Mouse (Mus musculus): ENCODE data around the gene Trib2.

- TF ChIP-seq CEBPB (IDR thresholded peaks at IDR 0.05; ENCODE audit: insufficient read depth, poor library complexity, severe bottlenecking) (no peak), POLR2A (IDR thresholded peaks at IDR 0.05; ENCODE audit: insufficient read length, low read depth) (no peak), E2F4 (IDR thresholded peaks at IDR 0.05; ENCODE audit: insufficient read depth) (no peak), REST (IDR thresholded peaks at IDR 0.05; ENCODE audit: insufficient read depth, insufficient read length) (no peak)
These were observed 50.7 kb downstream of the Trib2 start for GRCm38 (mm10) chr12:15765996-15766395.

Data from myocyte (in vitro differentiated cells).